8 mouse cellular contexts compared by ENCODE assay signal in the genomic region with DNA sequence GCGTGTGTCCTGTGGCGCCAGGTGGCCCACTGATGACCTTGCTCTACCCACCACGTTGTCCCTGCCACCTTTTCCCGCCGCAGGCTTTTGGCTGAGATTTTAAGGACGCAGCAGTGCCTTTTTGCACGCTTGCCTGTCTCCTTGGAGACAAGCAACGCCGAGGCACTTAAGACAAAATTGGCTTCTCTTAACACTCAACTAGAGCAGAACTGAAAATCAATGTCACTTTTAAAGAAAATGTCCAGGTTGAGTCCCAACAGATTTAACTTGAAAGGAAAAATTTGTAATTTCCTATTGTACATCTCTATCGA. TPM values are rescaled to one million over a fixed set of nuclear protein-coding genes. Genes with fewer than 3 reads are reported as not detected.
DNase-seq lines count a peak whose midpoint lies in the region; ATAC-seq lines count a peak whose summit lies in the region.

No protein-coding gene starts in this region.

- DNase-seq in retina, postnatal 7 days (ENCODE audit: low read depth, low spot score), result peak; percentile 2
- no peak for DNase-seq in retina, postnatal 1 day
- DNase-seq in cerebellum, adult 9-11 months, result no peak
- no peak for DNase-seq in urinary bladder, postnatal 4 days (ENCODE audit: low spot score in 2 of 2)

- H3K4me2 ChIP-seq in limb, embryonic 13.5 days (replicated peaks), result peak overlapping the region; percentile 89
- H3K4me2 ChIP-seq in stomach, embryonic 15.5 days, result peak overlapping the region; percentile 84

- H3K4me3 ChIP-seq in erythroblast, embryonic 14.5 days (replicated peaks), result peak overlapping the region; percentile 92
- H3K4me3 ChIP-seq in limb, embryonic 13.5 days, result peak overlapping the region; percentile 79
- H3K4me3 ChIP-seq in stomach, embryonic 15.5 days (replicated peaks), result peak overlapping the region; percentile 77

- no peaks in the 10 kb centered on the region for H3K27me3 ChIP-seq in erythroblast, embryonic 14.5 days (ENCODE audit: control insufficient read depth)
- H3K27me3 ChIP-seq in limb, embryonic 13.5 days, result no peaks in the 10 kb centered on the region
- H3K27me3 ChIP-seq in stomach, embryonic 15.5 days (replicated peaks), result no peaks in the 10 kb centered on the region

- no peak for ATAC-seq in erythroblast, adult 5-6 weeks (replicated peaks; ENCODE audit: low FRiP score, poor library complexity, severe bottlenecking)
- ATAC-seq in limb, embryonic 13.5 days (ENCODE audit: low FRiP score, low read depth), result no peak
- no peak for ATAC-seq in stomach, embryonic 15.5 days (ENCODE audit: insufficient read depth, low FRiP score, low read depth)

- peaks cover 24% of the 10 kb centered on the region for H3K4me1 ChIP-seq in erythroblast, embryonic 14.5 days (ENCODE audit: control insufficient read depth)
- H3K4me1 ChIP-seq in limb, embryonic 13.5 days, result peaks cover 15% of the 10 kb centered on the region
- H3K4me1 ChIP-seq in stomach, embryonic 15.5 days, result peaks cover 6% of the 10 kb centered on the region

- 5% methylated on average over 10 of the region's 10 CpGs for WGBS in limb, embryonic 13.5 days
- WGBS in stomach, embryonic 15.5 days, result 5% methylated on average over 10 of the region's 10 CpGs

- H3K27ac ChIP-seq in limb, embryonic 13.5 days, result peak overlapping the region; percentile 52; the same call in 1 of the 2 replicates
- H3K27ac ChIP-seq in stomach, embryonic 15.5 days, result peak overlapping the region; percentile 82

- H3K9me3 ChIP-seq in erythroblast, embryonic 14.5 days (ENCODE audit: control insufficient read depth, low read length), result no peaks in the 10 kb centered on the region
- H3K9me3 ChIP-seq in limb, embryonic 13.5 days, result no peaks in the 10 kb centered on the region
- no peaks in the 10 kb centered on the region for H3K9me3 ChIP-seq in stomach, embryonic 15.5 days

- H3K9ac ChIP-seq in limb, embryonic 13.5 days, result peak overlapping the region; percentile 87
- H3K9ac ChIP-seq in stomach, embryonic 15.5 days, result peak overlapping the region; percentile 60

- peaks cover 2% of the 10 kb centered on the region; the same call in 1 of the 2 replicates for H3K36me3 ChIP-seq in erythroblast, embryonic 14.5 days (ENCODE audit: control insufficient read depth)
- H3K36me3 ChIP-seq in limb, embryonic 13.5 days, result no peaks in the 10 kb centered on the region; the same call in 1 of the 2 replicates
- H3K36me3 ChIP-seq in stomach, embryonic 15.5 days, result no peaks in the 10 kb centered on the region

RNA-seq across cellular contexts. Expression of a gene that starts 0.5 kb away (rescaled TPM):
- polyA plus RNA-seq in erythroblast, embryonic 14.5 days (2012), result 0.05 and 0.21 TPM in 2 replicates
- 6.1 and 6.7 TPM in 2 replicates for total RNA-seq in erythroblast, adult 5-6 weeks (2015; ENCODE audit: low replicate concordance)
- 3.6 and 4.3 TPM in 2 replicates for total RNA-seq in erythroblast, adult 5-6 weeks (2017; ENCODE audit: low replicate concordance)
- 15.5 and 16.7 TPM in 2 replicates for polyA plus RNA-seq in limb, embryonic 13.5 days (2015; fragmentation: Nextera tagmentation; extraction: Ambion mirVana)
- 16.1 and 16.2 TPM in 2 replicates for polyA plus RNA-seq in stomach, embryonic 15.5 days (2015; fragmentation: Nextera tagmentation; extraction: Ambion mirVana)

Comparison
In these comparisons a context has a peak if more than half of its experiments do, and no peak if none do; other contexts are left out.
1. RNA of a gene that starts 0.5 kb away (polyA plus RNA-seq): 16.1 to 16.2 TPM in stomach, embryonic 15.5 days and 15.5 to 16.7 TPM in limb, embryonic 13.5 days; 0.05 to 0.21 TPM in erythroblast, embryonic 14.5 days; every median in the first group is over 10 times any median in the second.
2. Peak in every context shown above with its lines, with median percentiles within 50 percentile points of each other: H3K4me3 ChIP-seq.